Mouse (Mus musculus) adrenal gland, postnatal 0 days (tissue): Measurements from ENCODE around the gene Cyp2b10. TPM values are rescaled to one million over a fixed set of nuclear protein-coding genes. Genes with fewer than 3 reads are reported as not detected.

ENCODE experiments used
- polyA plus RNA-seq: library from polyadenylated mRNA; unstranded; fragments of >200 nt; fragmentation: Nextera tagmentation; extraction: Ambion mirVana; gene quantifications from 2 replicates; pipeline ENCODE4 v1.2.1, GENCODE M21; 2015

Cyp2b10 gene
- polyA plus RNA-seq = 0.11 TPM in 1 of 2 replicates, not detected in the other

GRCm38 (mm10) chr7:25897411-25897810, at the start of gene Cyp2b10:
TSS of gene Cyp2b10 (plus strand) at chr7:25897620.

Other genes starting within 250 kb of the Cyp2b10 start
- 86.9 and 135 TPM in 2 replicates for gene Bckdha, start 238.6 kb upstream of the Cyp2b10 start, polyA plus RNA-seq
- 77.2 and 88.6 TPM in 2 replicates for gene Exosc5, start 238.5 kb upstream of the Cyp2b10 start, polyA plus RNA-seq
- 2.2 and 3.2 TPM in 2 replicates for gene Tmem91, start 222.5 kb upstream of the Cyp2b10 start, polyA plus RNA-seq
- 38.3 and 53.7 TPM in 2 replicates for gene B9d2, start 216.8 kb upstream of the Cyp2b10 start, polyA plus RNA-seq
- 2.7 and 4.4 TPM in 2 replicates for gene Tgfb1, start 210.6 kb upstream of the Cyp2b10 start, polyA plus RNA-seq
- gene Ccdc97, start 178.5 kb upstream of the Cyp2b10 start, polyA plus RNA-seq = 16.5 and 21.0 TPM in 2 replicates
- 32.7 and 43.2 TPM in 2 replicates for gene Hnrnpul1, start 142.9 kb upstream of the Cyp2b10 start, polyA plus RNA-seq
- 101 and 135 TPM in 2 replicates for gene Axl, start 108.9 kb upstream of the Cyp2b10 start, polyA plus RNA-seq
- 6.0 and 8.0 TPM in 2 replicates for gene Cyp2s1, start 80.7 kb upstream of the Cyp2b10 start, polyA plus RNA-seq
- not detected in 2 replicates for gene Cyp2b13, start 163.9 kb downstream of the Cyp2b10 start, polyA plus RNA-seq